Mouse (Mus musculus) megakaryocyte, embryonic 14.5 days (primary cell): ENCODE data around the gene Ints6l. TPM values are rescaled to one million over a fixed set of nuclear protein-coding genes. Genes with fewer than 3 reads are reported as not detected.

Source experiments
- H3K27me3 ChIP-seq: replicated peaks from 2 replicates; pipeline ENCODE3; 2012; ENCODE audit warnings: inconsistent platforms
- H3K36me3 ChIP-seq: replicated peaks from 2 replicates; pipeline ENCODE3; 2012; ENCODE audit warnings: low read length, inconsistent platforms, mixed read lengths
- H3K4me1 ChIP-seq: 2 replicates; pipeline ENCODE4 v1.6.1; 2012; ENCODE audit warnings: inconsistent platforms
- H3K4me3 ChIP-seq: replicated peaks from 2 replicates; pipeline ENCODE3; 2012; ENCODE audit warnings: moderate library complexity, mild to moderate bottlenecking, inconsistent platforms
- H3K9me3 ChIP-seq: 2 replicates; pipeline ENCODE4 v1.6.1; 2012; ENCODE audit warnings: inconsistent platforms
- FLI1 ChIP-seq: IDR thresholded peaks from 2 replicates; pipeline ENCODE4 v1.6.1; 2012; ENCODE audit warnings: low read length, inconsistent platforms, mixed read lengths
- GATA1 ChIP-seq: IDR thresholded peaks from 3 replicates; pipeline ENCODE4 v1.6.1; 2012; ENCODE audit warnings: mixed read lengths, low read length, inconsistent platforms, borderline replicate concordance
- polyA plus RNA-seq: library from polyadenylated mRNA; stranded (reverse); fragments of >175 nt; gene quantifications from 2 replicates; pipeline ENCODE4 v1.2.3, GENCODE M21; 2012; ENCODE audit warnings: low replicate concordance; ENCODE audit not compliant: insufficient read depth

Ints6l gene
- 2.8 TPM in 1 of 2 replicates, not detected in the other for polyA plus RNA-seq

DNA sequence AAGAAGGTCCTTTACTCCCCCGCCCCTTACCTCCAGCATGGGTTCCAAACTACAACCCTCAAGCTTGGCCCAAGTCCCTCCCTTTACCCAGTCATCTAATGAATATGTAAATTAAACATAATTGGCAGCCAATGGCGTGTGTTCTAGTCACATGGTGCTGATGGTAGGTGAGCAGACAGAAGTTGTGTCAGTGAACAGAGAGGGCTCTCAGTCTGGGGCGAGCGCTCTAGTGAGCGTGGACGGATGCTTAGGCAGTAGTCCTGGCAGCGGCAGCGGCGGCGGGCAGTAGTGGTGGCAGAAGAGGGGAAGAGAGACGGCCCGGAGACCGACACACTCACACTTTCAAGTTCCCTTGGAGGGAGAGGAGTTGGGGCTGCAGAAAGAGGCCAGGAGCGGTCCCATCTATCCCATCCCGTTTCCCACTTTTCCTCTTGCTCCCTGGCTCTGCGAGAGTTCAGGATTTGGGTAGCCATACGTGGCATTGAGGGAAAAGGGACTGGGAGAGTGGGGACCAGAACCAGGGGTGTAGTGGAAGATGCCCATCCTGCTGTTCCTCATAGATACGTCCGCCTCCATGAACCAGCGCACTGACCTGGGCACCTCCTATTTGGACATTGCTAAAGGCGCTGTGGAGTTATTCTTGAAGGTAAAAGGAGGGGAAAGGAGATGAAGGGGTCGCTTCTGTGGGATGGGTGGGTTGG, at the start of gene Ints6l:
Gene Ints6l (plus strand): TSS at position 187 of the 701 bp plus-strand sequence.
- Histone ChIP-seq H3K4me1 (peaks cover 13% of the 10 kb centered on the region), H3K36me3 (no peaks in the 10 kb centered on the region), H3K9me3 (no peaks in the 10 kb centered on the region), H3K27me3 (peaks cover 12% of the 10 kb centered on the region), H3K4me3 (peak within 1 kb of the TSS; percentile 98)
- TF ChIP-seq FLI1: no peak
- TF ChIP-seq GATA1: no peak

DNA sequence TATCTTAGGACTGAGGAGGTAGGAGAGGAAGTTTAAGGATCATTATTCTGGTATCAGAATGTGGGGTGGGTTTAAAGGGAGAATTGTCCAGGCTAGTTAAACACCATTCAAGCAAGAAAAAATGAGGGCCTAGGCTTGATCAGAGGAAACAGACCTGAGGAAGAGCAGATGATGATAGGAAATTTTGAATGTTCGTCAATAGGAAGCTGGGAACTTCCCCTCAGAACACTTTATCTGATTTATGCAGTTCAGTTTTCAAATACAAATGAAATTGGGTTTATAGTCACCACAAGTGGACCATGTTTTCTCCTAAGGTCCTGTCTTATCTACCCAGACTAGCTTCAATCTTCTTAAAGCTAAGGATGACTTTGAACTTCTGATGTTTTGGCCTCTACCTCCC, 49.2 kb upstream of the Ints6l start:
- TF ChIP-seq FLI1 (no peak), GATA1 (no peak)
- Histone ChIP-seq H3K36me3 (no peaks in the 10 kb centered on the region), H3K4me3 (no peak overlapping the region), H3K9me3 (no peaks in the 10 kb centered on the region), H3K4me1 (peaks cover 8% of the 10 kb centered on the region; the same call in 1 of the 2 replicates), H3K27me3 (peaks cover 2% of the 10 kb centered on the region)

DNA sequence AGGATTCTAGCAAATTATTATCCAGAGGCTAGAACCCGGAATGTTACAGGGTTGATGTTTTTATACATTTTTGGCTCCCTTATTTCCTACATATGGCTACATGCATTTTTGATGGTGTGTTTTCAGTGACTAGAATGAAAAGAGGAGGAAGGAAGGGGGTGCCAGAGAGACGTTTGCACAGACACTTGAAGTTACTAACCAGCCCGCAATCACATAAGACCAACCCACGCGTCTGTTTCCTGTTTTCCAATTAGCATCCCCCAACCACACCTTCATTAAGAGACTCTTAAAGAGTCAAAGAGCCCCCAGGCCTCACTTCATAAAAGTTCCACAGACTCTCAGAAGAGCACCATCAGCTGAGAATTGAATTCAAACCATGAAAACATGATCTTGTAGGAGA, 48.5 kb upstream of the Ints6l start:
- Histone ChIP-seq H3K27me3 (no peaks in the 10 kb centered on the region), H3K4me1 (peaks cover 8% of the 10 kb centered on the region; the same call in 1 of the 2 replicates), H3K4me3 (no peak overlapping the region), H3K9me3 (no peaks in the 10 kb centered on the region), H3K36me3 (no peaks in the 10 kb centered on the region)
- no peak for TF ChIP-seq FLI1
- TF ChIP-seq GATA1: no peak

DNA sequence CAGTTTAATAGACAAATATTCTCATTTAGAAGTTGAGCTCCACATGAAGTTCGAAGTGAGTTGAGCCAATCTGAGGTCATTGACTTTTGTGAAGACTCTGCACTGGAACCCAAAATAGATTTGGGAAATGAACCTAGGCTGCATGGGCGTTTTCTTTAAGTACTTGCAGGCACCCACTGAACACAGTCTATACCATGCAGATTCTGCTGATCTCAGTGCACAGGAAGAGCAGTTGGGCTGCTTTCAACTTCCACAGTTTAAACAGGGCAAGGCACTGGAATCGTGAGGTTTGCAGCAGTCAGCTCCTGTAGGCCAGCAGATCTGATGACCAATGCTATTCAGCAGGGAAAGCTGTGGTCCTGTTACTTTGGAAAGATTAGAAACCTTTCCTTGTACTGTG, 38.4 kb upstream of the Ints6l start:
- Histone ChIP-seq H3K36me3 (no peaks in the 10 kb centered on the region), H3K27me3 (peaks cover 1% of the 10 kb centered on the region), H3K9me3 (no peaks in the 10 kb centered on the region), H3K4me1 (peaks cover 12% of the 10 kb centered on the region; the same call in 1 of the 2 replicates), H3K4me3 (no peak overlapping the region)
- no peak for TF ChIP-seq GATA1
- TF ChIP-seq FLI1: no peak

DNA sequence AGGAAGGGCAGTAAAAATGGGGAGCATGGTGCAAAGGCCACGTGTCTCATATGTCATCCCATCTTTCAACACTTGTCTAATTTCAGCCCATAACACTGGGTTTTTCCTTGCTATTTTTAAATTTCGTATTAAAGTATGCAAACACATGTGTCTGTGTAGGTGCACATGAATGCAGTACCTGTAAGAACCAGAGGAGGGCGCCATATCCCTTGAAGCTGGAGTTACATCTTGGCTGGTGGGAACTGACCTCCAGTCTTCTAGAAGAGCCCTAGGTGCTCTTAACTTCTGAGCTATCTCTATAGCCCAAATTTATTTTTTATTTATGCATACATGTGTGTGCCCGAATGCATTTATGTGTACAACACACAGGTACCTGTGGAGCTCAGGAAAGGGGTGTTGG, 37.1 kb upstream of the Ints6l start:
- TF ChIP-seq GATA1 (no peak), FLI1 (no peak)
- H3K4me3 ChIP-seq: no peak overlapping the region
- H3K9me3 ChIP-seq: no peaks in the 10 kb centered on the region
- peaks cover 1% of the 10 kb centered on the region for H3K27me3 ChIP-seq
- H3K36me3 ChIP-seq: no peaks in the 10 kb centered on the region
- peaks cover 12% of the 10 kb centered on the region; the same call in 1 of the 2 replicates for H3K4me1 ChIP-seq

DNA sequence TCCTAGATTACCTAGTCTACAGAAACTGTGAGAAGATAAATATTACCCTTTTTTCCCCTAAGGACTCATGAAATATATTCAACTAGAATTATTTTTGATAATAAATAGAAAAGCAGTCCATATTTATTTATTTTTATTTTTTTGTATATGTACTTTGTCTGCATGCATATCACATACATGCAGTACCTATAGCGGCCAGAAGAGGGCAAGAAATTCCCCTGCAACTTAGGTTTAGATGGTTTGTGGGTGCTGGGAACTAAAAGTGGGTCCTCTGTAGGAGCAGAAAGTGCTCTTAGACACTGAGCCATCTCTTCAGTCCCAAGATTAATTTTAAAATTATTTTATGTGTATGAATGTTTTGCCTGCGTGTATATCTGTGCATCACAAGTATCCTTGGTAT, 24.1 kb upstream of the Ints6l start:
- H3K36me3 ChIP-seq: no peaks in the 10 kb centered on the region
- no peak overlapping the region for H3K4me3 ChIP-seq
- H3K4me1 ChIP-seq: peaks cover 10% of the 10 kb centered on the region
- TF ChIP-seq GATA1 (no peak), FLI1 (no peak)
- no peaks in the 10 kb centered on the region for H3K9me3 ChIP-seq
- H3K27me3 ChIP-seq: no peaks in the 10 kb centered on the region

DNA sequence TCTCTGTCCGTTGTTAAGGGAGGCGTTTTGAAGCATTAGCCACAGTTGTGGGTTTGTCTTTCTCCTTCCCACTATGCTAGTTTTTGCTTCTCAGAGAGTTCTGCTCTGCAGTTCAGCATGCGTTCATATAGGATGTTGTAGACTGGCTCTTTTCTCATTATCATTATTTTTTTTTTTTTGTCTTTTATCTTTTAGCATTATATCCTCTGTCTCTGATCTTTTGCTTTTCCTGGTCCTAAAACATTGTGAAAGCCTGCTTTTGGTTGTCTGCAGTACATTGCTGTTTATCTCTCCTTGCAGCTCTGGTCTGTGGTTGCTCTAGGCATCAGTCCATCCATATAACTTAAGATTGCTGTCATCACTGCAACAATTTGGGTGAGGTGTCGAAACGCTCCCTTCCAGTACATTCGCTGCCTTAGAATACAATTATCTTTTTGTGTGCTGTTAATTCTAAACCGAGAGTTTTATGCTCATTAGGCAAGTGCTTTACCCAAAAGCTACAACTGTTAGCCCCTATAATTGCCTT, 18.8 kb upstream of the Ints6l start:
- TF ChIP-seq FLI1: no peak
- no peak for TF ChIP-seq GATA1
- H3K27me3 ChIP-seq: peaks cover 2% of the 10 kb centered on the region
- peaks cover 12% of the 10 kb centered on the region; the same call in 1 of the 2 replicates for H3K4me1 ChIP-seq
- H3K4me3 ChIP-seq: peak overlapping the region; percentile 23
- H3K36me3 ChIP-seq: no peaks in the 10 kb centered on the region
- no peaks in the 10 kb centered on the region for H3K9me3 ChIP-seq

DNA sequence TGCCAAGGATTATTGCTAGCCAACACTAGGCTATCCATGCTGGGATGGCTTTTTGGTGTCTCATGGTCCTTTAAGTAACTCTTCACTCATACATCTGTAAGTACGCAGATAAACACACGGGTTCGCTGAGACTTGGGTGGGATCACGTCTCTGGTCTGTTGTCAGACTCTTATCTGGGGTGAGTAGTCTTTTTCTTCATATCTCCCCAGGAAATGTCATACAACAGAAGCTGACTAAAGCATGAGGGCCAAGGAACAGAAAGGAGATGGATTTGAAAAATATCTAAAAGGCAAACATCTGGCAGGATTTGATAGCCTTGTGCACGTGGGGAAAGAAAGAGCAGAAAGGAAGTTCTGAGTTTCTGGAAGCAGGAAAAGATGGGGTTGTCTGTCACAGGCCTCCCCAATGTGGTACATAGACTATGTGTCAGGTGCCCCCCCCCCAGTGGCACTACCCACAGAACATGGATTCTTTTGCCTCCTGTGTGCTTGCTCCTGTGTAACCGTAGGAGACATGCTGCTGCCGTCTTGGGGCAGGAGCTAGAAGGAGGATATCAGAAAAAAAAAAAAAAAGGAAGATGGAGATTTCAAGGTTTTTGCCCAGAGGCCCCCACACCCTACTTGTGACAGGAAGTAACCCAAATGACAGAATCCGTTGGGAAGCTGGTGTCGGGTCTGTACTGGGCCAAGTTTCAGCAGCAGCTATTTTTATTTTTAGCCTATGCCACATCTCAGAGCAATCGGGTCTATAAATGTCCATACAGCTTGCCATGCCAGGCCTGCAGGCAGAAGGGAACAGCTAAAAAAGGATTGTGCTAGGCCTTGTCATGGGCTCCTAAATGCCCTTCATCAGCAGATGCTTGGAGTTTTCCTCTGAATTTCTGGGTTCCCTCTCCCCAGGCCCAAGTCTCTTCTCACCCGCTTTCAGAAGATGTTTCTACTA, 7.9 kb upstream of the Ints6l start:
- TF ChIP-seq FLI1 (no peak), GATA1 (no peak)
- Histone ChIP-seq H3K27me3 (peaks cover 3% of the 10 kb centered on the region), H3K36me3 (no peaks in the 10 kb centered on the region), H3K9me3 (no peaks in the 10 kb centered on the region), H3K4me3 (no peak overlapping the region), H3K4me1 (peaks cover 45% of the 10 kb centered on the region)

DNA sequence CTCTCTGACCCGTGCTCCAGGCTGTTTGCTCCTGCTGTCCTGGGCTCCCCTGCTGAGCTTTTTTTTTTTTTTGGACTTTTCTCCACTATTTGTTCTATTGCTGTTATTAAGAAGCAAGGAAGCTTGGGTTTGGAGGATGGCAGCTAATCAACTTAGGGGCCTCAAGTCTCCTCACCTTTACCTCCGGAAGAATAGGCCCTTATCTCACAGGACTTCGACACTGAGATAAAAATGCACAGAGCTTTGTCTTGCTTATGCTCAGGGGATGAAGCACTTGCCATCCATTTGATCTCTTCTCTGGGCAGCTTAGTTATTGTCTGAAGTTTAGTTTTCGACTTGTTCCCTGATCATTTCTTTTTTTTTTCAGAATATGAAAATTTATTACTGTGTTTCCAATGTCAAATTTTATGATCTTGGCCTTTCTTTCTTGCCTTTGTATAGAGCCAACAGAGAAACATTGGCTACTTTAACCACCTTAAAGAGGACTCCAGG, 7.1 kb upstream of the Ints6l start, which contains the start of gene Gm2174:
Gene Gm2174 (plus strand): TSS at position 442 of the 492 bp plus-strand sequence.
- TF ChIP-seq GATA1 (no peak), FLI1 (no peak)
- Histone ChIP-seq H3K36me3 (no peaks in the 10 kb centered on the region), H3K27me3 (peaks cover 3% of the 10 kb centered on the region), H3K4me1 (peaks cover 47% of the 10 kb centered on the region), H3K9me3 (no peaks in the 10 kb centered on the region), H3K4me3 (no peak within 1 kb of the TSS)
